Mouse (Mus musculus): ENCODE data around the gene Ier5.
A peak's percentile ranks its signal among the peaks of the same experiment; 100 is the strongest.

The Ier5 gene

GRCm38 (mm10) chr1:155099280-155099848, at the start of gene Ier5:
Gene Ier5, minus strand, starts transcription at chr1:155099636.
- peak; percentile 96 to 97 for DNase-seq (ENCODE audit: low spot score in 2 of 2)

DNA sequence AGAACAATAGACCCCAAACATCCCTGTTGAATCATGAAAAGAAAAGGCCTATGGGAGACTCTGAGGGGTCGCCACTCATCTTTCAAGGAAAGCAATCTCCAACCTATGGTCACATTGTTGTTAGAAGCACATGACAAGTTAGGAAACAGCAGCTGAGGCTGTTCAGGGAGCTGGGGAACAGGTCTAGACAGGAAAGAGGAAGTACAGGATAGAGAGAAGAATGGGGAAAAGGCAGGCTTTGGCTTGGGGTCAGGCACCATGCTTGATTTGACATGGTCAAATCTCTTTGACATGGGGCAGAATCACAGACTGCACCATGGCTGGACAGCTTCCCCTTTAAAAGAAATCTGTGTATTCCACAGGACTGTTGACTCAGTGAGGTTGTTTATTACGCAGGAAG, 47.8 kb upstream of the Ier5 start:
- no peak for DNase-seq (ENCODE audit: low spot score in 2 of 2)

GRCm38 (mm10) chr1:155146572-155146980, 47.1 kb upstream of the Ier5 start, which contains the start of gene Mr1:
Gene Mr1, minus strand, starts transcription at chr1:155146814.
- DNase-seq (ENCODE audit: low spot score in 2 of 2) = peak; percentile 55 to 79

GRCm38 (mm10) chr1:155145620-155146019, 46.2 kb upstream of the Ier5 start:
- peak; percentile 42 to 53 for DNase-seq (ENCODE audit: low spot score in 2 of 2)

DNA sequence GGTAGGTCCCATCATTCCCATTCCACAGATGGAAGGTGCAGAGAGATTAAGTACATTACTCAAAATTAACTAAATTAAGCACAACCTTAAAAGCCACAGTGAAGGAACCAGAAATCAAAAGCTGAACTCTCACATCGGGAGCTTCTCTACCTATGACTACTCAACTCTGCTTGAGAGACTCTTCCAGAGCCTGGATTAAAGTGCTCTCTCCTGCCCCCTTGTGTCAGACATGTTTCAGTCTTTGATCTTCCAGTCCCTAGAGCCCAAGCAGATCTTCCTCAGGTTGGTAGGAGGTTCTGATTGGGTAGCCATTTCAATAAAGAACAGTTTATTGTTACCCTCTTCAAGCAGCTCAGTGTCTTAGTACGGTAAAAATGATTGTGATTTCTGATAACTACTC, 40.6 kb upstream of the Ier5 start:
- DNase-seq (ENCODE audit: low spot score in 2 of 2) = peak; percentile 63 to 88

DNA sequence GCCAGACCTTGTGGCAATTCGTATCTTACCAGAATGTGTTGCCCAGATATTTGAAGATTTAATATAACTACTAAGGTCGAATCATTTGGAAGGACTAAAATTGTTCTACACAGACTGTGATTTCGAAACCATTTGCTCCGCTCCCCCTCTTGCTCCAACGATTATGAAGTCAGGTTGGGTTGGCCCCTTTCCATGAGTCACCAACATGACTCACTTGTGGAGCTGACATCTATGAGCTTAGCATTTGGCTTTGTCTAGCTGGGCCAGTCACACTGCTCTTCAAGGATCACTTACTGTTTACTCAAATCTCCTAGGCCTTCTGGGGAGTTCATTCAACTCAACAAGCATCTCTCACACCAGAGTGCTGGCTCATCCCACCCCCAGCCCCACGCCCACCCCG, 39.4 kb upstream of the Ier5 start:
- no peak for DNase-seq (ENCODE audit: low spot score in 2 of 2)

DNA sequence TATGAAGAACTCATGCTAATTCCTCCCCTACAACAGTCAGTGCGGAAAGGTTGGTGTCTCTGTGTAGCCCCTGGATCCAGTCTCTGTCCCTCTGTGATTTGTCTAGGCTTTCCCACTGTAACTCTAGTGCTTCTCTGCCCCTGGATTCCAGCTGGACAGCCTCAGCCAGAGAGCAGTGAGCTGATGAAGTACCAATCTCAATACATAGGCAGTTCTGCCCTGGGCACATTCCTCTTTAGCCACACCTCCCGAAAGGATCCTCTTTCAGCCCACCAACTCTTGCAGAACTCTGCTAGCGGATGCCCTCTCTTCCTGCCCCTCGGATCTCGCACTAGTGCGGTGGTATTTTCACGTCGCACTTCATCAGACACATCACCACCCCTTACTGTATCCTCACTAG, 35.4 kb upstream of the Ier5 start:
- no peak for DNase-seq (ENCODE audit: low spot score in 2 of 2)

DNA sequence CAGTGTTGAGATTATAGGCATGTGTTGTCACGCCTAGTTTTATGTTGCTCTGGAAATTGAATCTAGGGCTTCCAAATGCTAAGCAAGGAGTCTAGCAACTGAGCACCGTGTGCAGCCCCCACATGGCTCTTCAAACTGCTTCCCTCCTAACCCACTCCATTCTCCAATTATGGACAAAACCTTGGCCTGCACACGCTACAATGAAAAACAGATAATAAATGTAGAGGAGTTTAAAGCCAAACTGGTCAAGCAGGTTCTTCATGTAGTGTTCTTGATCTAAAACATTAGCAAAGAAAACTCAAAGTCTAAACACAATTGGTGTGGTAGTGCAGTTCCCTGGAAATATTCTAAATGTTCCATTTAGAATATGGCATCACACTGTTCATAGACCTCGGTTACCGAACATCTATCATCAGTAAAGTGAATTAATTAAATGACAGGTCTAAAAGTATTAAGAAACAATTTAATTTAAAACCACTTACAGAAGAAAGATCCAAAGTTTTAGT, 28.0 kb upstream of the Ier5 start:
- DNase-seq (ENCODE audit: low spot score in 2 of 2) = no peak

- DNase-seq (ENCODE audit: low spot score in 2 of 2) = no peak
Observed at GRCm38 (mm10) chr1:155126716-155127115, 27.3 kb upstream of the Ier5 start.

DNA sequence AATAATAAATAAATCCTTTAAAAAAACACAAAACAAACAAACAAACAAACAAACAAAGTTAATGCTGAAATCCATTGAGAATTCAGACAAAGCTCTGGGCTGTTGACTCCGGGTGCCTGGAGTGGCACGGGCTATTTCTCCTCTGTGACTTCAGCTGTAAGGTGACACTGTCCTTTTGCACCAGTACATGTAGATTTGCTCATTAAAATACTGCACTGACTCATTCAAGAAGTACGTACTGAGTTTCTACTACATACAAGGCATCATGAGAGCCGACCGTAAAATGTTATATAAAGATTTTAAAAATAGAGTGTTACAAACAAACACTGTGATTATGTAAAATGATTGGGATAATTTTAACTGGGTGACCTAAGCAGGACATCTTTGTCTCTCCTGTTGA, 25.0 kb upstream of the Ier5 start:
- DNase-seq (ENCODE audit: low spot score in 2 of 2) = no peak

DNA sequence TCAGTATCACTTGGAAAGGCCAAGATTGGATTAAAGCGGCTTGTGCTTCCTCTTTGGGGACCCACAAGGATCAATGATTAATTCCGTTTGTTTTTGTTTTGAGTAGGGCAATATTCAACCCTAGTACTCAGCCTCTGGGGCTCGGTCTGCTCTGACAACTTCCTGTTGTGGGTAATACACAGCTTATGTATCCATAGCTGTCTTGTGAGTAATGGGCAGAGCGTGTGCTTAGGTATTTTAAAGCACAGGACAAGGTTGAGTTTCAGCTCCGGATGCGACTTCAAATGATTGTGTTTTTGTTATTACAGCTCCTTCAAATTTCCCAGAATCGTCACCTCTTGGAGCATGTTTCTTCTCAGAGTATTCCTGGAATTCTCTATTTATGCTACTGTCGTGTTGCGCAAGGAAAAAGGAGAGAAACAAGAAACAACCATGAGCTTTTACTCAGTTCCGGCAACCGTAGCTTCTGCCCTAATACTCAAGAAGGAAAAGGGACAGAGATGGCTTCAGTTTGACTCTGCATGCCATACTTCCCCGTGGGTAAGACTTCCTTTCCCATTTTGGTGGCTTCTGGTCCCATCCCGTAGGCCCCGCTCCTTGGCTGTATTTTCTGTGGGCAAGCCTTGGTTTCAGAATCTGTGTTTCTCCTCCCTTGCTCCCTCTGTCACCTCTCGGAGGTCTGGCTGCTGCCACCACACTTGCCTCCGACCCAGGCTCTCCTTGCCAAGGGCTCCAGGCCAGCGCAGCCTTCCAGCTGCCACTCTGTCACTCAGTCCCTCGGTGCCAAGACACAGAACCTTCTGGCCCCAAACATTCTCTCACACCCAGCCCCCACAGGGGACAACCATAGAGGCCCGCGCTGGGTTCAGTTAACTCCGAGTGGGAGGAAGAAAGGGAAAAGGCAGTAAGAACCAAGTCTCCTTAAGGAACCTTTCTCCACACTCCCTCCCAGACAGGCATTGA, 22.8 kb upstream of the Ier5 start:
- no peak for DNase-seq (ENCODE audit: low spot score in 2 of 2)

DNA sequence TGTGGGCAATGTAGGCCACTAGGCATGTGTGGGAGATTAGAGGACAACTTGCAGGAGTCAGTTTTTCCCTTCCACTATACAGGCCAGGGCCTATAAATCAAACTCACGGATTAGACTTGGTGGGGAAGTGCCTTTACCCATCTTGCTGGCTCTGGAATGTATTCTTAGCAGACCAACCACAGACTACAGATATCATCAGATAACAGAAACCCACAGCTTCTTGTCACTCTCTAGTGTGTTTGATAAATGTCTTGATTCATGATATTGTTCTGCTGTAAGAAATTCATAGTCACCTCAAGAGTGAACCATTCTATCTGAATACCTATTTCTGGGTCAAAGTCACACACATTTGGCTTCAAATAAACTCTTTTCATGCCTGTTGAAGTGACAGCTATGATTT, 20.3 kb upstream of the Ier5 start:
- DNase-seq (ENCODE audit: low spot score in 2 of 2) = no peak

- no peak for DNase-seq (ENCODE audit: low spot score in 2 of 2)
Observed at GRCm38 (mm10) chr1:155113946-155114345, 14.5 kb upstream of the Ier5 start.

DNA sequence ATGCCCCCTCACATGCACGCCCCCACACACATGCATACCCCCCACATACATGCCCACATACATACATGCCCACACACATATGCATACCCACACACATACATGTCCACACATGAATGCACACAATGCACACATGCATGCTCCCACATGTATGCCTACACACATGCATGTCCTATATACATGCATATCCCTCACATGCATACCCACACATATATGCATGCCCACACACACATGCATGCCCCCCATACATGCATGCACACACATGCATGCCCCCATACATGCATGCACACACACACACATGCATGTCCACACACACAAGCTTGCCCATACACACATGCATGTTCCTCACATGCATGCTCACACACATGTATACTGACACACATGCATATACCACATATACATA, 13.4 kb upstream of the Ier5 start:
- DNase-seq (ENCODE audit: low spot score in 2 of 2) = no peak

DNA sequence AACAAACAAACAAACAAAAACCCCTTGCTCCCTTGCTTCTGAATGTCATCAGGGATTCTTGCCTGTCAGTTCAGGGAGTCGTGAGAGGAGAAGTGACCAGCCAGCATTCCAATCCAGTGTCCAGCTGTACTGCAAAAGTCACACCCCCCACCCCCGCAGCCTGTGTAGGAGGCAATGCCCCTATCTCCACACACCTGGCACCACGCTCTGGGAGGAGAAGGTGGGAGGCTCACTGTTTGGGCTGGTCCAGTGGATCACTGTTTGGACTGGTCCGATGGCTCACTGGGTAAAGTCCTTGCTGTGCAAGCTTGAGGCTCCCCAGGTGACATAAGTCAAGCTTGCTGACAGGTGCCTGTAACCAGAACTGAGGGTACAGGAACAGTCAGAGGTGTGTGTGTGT, 12.7 kb upstream of the Ier5 start:
- DNase-seq (ENCODE audit: low spot score in 2 of 2) = no peak

DNA sequence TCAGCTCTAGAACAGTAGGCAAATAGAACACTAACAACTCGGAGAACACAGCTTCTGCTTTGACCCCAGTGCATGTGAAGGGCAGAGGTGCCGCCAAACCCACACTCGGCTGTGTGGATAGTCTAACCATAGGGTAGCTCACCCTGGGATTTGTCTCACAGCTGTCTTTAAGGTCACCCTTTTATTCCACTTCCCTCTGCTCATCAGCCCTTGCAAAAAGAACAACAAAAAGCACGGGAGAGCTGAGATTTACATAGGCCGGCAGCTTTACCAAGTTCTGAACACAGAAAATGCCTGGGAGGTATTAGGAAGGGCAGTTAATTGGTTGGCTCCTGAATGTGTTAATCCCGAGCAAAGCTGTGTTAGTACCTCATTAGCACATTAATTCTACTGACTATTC, 12.1 kb upstream of the Ier5 start:
- DNase-seq (ENCODE audit: low spot score in 2 of 2) = no peak

DNA sequence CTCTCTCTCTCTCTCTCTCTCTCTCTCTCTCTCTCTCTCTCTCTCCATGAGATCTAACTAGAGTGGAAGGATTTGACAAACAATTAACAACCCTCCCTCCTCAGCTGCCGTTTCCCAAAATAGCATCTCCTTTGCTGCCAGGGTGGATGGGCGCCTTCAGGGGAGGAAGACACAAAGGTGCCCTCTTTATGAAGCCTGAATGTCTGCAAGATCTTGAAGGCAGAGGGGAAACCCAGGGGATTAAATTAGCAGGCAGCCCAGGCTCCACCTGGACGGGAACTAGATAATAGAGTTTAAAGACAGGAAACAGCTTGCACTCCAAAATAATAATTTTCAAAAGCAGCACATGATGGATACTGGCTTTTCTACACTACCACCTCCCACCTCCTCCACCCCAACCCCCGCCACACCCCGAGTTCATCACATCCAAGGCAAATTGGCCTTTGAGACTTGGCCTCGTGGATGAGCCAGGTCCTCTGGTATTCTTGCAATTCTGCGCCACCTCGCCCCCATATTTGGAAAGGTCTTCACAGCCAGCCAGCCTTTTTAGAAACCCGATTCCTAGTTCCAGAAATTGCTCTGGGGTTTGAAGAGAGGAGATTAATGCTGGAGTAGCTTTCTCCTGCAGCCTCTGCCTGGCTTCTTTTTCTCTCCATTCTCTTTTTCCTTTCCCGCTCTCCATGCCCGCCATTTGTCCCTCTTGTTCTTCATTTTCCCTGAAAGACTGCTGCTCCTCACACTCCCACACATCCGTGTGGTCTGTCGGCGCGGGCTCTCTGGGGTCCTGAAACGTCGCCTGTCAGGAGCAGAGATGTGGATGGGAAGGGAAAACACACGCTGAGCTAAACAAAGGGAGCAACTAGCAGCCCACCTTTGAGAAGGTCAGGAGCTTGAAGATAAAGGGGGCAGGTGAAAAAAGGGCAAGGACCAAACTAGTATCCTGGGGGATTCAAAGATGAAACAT, 10.2 kb upstream of the Ier5 start:
- DNase-seq (ENCODE audit: low spot score in 2 of 2) = no peak

DNA sequence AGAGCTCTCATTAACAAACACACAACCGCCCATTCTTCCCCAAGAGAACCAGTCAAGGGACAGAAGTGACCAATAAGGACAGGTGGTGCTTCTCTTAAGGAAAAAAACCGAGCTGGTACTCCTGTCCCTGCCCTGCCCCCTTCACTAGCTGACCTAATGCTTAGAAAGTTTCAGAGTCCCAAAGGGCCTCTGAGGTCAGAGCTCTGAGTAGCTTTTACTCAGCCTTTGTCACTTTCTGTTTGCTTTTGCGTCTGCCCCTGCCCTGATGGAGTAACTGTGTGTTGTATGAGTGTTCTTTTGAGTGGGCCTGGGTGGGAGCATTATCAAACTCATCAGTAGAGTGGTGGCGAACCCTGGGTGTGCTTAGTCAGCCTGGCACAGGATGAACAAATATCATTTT, 9.0 kb upstream of the Ier5 start:
- no peak for DNase-seq (ENCODE audit: low spot score in 2 of 2)

- no peak for DNase-seq (ENCODE audit: low spot score in 2 of 2)
Observed at GRCm38 (mm10) chr1:155107843-155108242, 8.4 kb upstream of the Ier5 start.

DNA sequence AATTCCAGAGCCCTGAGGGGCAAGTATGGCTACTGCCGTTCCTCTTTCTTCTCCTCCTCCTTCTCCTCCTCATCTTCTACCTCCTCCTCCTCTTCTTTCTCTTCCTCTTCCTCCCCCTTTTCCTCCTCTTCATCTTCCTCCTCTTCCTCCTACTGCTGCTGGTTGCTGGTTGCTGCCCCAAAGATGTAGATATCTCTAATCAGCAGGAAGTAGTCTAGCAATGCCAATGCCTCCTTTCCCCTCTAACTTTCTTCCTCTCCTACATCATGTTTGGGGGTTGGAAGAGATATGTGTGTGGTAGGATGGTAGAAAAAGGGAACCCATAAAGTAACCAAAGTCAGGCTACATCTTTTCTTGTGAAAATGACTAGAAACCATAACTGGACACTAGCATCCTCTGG, 6.9 kb upstream of the Ier5 start:
- DNase-seq (ENCODE audit: low spot score in 2 of 2) = no peak

- DNase-seq (ENCODE audit: low spot score in 2 of 2) = no peak
Observed at GRCm38 (mm10) chr1:155103991-155104390, 4.6 kb upstream of the Ier5 start.

DNA sequence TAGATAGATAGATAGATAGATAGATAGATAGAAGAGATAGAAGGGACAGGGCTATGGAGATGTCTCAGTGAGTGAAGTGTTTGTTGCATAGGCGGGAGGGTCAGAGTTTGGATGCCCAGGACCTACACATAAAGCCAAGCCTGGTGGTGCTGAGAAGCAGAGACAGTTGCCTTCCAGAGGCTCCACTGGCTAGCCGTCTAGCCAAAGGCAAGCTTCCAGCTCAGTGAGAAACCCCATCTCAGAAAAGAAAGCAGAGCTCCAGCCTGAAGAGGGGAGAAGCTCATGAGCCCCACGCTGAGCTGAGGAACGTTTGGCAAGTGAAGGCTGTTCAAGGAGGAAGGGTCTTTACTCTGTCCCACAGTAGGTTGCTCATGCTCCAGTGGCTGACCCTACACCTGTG, 3.2 kb upstream of the Ier5 start:
- no peak for DNase-seq (ENCODE audit: low spot score in 2 of 2)

Data from thymus, postnatal 10 days (tissue).